Mouse (Mus musculus) liver, embryonic 14.5 days (tissue): ENCODE data around the gene Tns1. TPM values are rescaled to one million over a fixed set of nuclear protein-coding genes. Genes with fewer than 3 reads are reported as not detected.

Experiments used
- ATAC-seq: fragments of 200-750 bp; cut with Nextera tagmentation; 2 replicates; pipeline ENCODE4 v1.8.0; 2017; ENCODE audit warnings: moderate number of reproducible peaks, mild to moderate bottlenecking, moderate library complexity; ENCODE audit not compliant: insufficient read depth
- DNase-seq, 3 experiments: peaks; one replicate each; pipeline ENCODE4 v3.0.0-alpha.2; 2012 to 2013; ENCODE audit warnings: low read depth in 3 of 3, low spot score in 3 of 3
- H3K27ac ChIP-seq: fragments of 300-500 bp; sonication (generic); 2 replicates; pipeline ENCODE4 v1.5.1; 2014; ENCODE audit warnings: moderate library complexity, mild to moderate bottlenecking, control low read depth, inconsistent platforms
- H3K27me3 ChIP-seq: fragments of 300-500 bp; sonication (generic); 2 replicates; pipeline ENCODE4 v1.6.1; 2014; ENCODE audit warnings: mild to moderate bottlenecking, low read length, moderate library complexity; ENCODE audit not compliant: control insufficient read depth, insufficient read depth
- H3K36me3 ChIP-seq: fragments of 300-500 bp; sonication (generic); replicated peaks from 2 replicates; pipeline ENCODE4 v1.6.1; 2014; ENCODE audit warnings: low read depth; ENCODE audit not compliant: control insufficient read depth, insufficient read depth
- H3K4me1 ChIP-seq, 2 experiments: fragments of 200-500 bp in 1 of 2; fragments of 300-500 bp in 1 of 2; sonication (generic) in 1 of 2; replicated peaks; 2 replicates each; pipeline ENCODE4 v1.6.1; 2012 to 2014; ENCODE audit warnings: antibody characterized with exemption in 1 of 2, inconsistent platforms in 1 of 2, low read length in 1 of 2; ENCODE audit not compliant: control insufficient read depth in 2 of 2, insufficient read depth in 2 of 2
- H3K4me2 ChIP-seq: fragments of 300-500 bp; sonication (generic); 2 replicates; pipeline ENCODE4 v1.6.1; 2014; ENCODE audit warnings: low read depth, mild to moderate bottlenecking, control low read depth, moderate library complexity
- H3K4me3 ChIP-seq, 2 experiments: fragments of 200-500 bp in 1 of 2; fragments of 300-500 bp in 1 of 2; sonication (generic) in 1 of 2; 2 replicates each; pipeline ENCODE4 v1.5.1; 2012 to 2014; ENCODE audit warnings: low read depth in 2 of 2, low read length in 2 of 2, mild to moderate bottlenecking in 2 of 2, control low read depth in 1 of 2, inconsistent platforms in 1 of 2, moderate library complexity in 1 of 2; ENCODE audit not compliant: insufficient read depth in 1 of 2
- H3K9ac ChIP-seq: fragments of 300-500 bp; sonication (generic); replicated peaks from 2 replicates; pipeline ENCODE4 v1.6.1; 2014; ENCODE audit warnings: mild to moderate bottlenecking, control low read depth, moderate library complexity
- H3K9me3 ChIP-seq: fragments of 300-500 bp; sonication (generic); 2 replicates; pipeline ENCODE4 v1.6.1; 2016; ENCODE audit warnings: low read length, mixed read lengths; ENCODE audit not compliant: control insufficient read depth
- CTCF ChIP-seq: IDR thresholded peaks from 2 replicates; pipeline ENCODE4 v1.5.1; 2016; ENCODE audit warnings: antibody characterized with exemption, low read depth, control low read depth
- EP300 ChIP-seq: IDR thresholded peaks from 2 replicates; pipeline ENCODE4 v1.6.1; 2016; ENCODE audit warnings: antibody characterized with exemption, low read depth
- WGBS: fragments of 180-500 bp; shearing (Covaris S2); extraction: QIAGEN DNeasy Blood & Tissue Kit; methylation state at CpG from one replicate; pipeline ENCODE4 v1.1.7; 2014; ENCODE audit not compliant: insufficient replicate concordance; 5-methylcytosine and 5-hydroxymethylcytosine counted together
- polyA plus RNA-seq, 2 experiments: library from polyadenylated mRNA; depleted of rRNA in 1 of 2; stranded (reverse) in 1 of 2; unstranded in 1 of 2; fragments of >200 nt; fragmentation: Nextera tagmentation in 1 of 2; extraction: Ambion mirVana in 1 of 2; gene quantifications; 2 replicates each; pipeline versions ENCODE4 v1.2.1 to v1.2.3; 2012 to 2014

Tns1 gene
- polyA plus RNA-seq, 2 experiments = 7.2 to 15.7 TPM

GRCm38 (mm10) chr1:74156381-74156910, 32.2 kb upstream of the Tns1 start:
- Histone ChIP-seq H3K4me2 (no peak overlapping the region), H3K4me3 (no peak overlapping the region), H3K9ac (no peak overlapping the region), H3K27me3 (no peaks in the 10 kb centered on the region), H3K4me1 (peaks cover 0 to 7% of the 10 kb centered on the region in 2 experiments; a peak in 2 of 4 replicates), H3K36me3 (no peaks in the 10 kb centered on the region), H3K27ac (no peak overlapping the region), H3K9me3 (no peaks in the 10 kb centered on the region)
- 16% methylated on average over 14 of the region's 14 CpGs for WGBS
- no peak for ATAC-seq
- TF ChIP-seq EP300 (no peak), CTCF (no peak)
- no peak for DNase-seq

- DNase-seq = no peak
- H3K4me3 ChIP-seq = no peak overlapping the region
- no peak overlapping the region for H3K27ac ChIP-seq
Observed at GRCm38 (mm10) chr1:74155435-74156012, 31.3 kb upstream of the Tns1 start.

GRCm38 (mm10) chr1:74153461-74154184, 29.4 kb upstream of the Tns1 start, which contains the start of gene Cxcr2:
TSS of gene Cxcr2 (plus strand) at chr1:74153989.
- Histone ChIP-seq H3K9ac (no peak within 1 kb of the TSS), H3K4me3 (no peak within 1 kb of the TSS), H3K36me3 (no peaks in the 10 kb centered on the region), H3K4me2 (no peak within 1 kb of the TSS), H3K27me3 (no peaks in the 10 kb centered on the region), H3K9me3 (no peaks in the 10 kb centered on the region), H3K27ac (no peak within 1 kb of the TSS), H3K4me1 (peaks cover 0 to 23% of the 10 kb centered on the region in 2 experiments; a peak in 2 of 4 replicates)
- ATAC-seq = no peak
- TF ChIP-seq CTCF = no peak
- TF ChIP-seq EP300 = no peak
- DNase-seq = no peak
- 26% methylated on average over 8 of the region's 8 CpGs for WGBS

More at GRCm38 (mm10) chr1:74155435-74156012, 31.3 kb upstream of the Tns1 start:
- H3K9ac ChIP-seq = no peak overlapping the region
- ATAC-seq = no peak
- H3K27me3 ChIP-seq = no peaks in the 10 kb centered on the region
- TF ChIP-seq CTCF (no peak), EP300 (no peak)
- 46% methylated on average over 6 of the region's 6 CpGs for WGBS
- H3K9me3 ChIP-seq = no peaks in the 10 kb centered on the region
- no peak overlapping the region for H3K4me2 ChIP-seq
- peaks cover 0 to 14% of the 10 kb centered on the region in 2 experiments; a peak in 2 of 4 replicates for H3K4me1 ChIP-seq
- no peaks in the 10 kb centered on the region for H3K36me3 ChIP-seq

- DNase-seq = no peak
- Histone ChIP-seq H3K4me1 (peaks cover 0 to 34% of the 10 kb centered on the region in 2 experiments; a peak in 2 of 4 replicates), H3K36me3 (no peaks in the 10 kb centered on the region), H3K4me3 (no peak overlapping the region), H3K4me2 (no peak overlapping the region), H3K9ac (no peak overlapping the region), H3K27ac (no peak overlapping the region), H3K27me3 (no peaks in the 10 kb centered on the region), H3K9me3 (no peaks in the 10 kb centered on the region)
- ATAC-seq = no peak
- TF ChIP-seq EP300 (no peak), CTCF (no peak)
- 8% methylated on average over 3 of the region's 3 CpGs for WGBS
Observed at GRCm38 (mm10) chr1:74151091-74151490, 26.8 kb upstream of the Tns1 start.

- 45% methylated on average over 3 of the region's 3 CpGs for WGBS
- no peak overlapping the region for H3K9ac ChIP-seq
- H3K4me2 ChIP-seq = no peak overlapping the region
- no peaks in the 10 kb centered on the region for H3K27me3 ChIP-seq
- H3K4me1 ChIP-seq = peaks cover 0 to 33% of the 10 kb centered on the region in 2 experiments; a peak in 2 of 4 replicates
- H3K27ac ChIP-seq = no peak overlapping the region
- no peak for ATAC-seq
- no peak for DNase-seq
- TF ChIP-seq CTCF = no peak
- no peak for TF ChIP-seq EP300
- no peaks in the 10 kb centered on the region for H3K9me3 ChIP-seq
- no peak overlapping the region for H3K4me3 ChIP-seq
- no peaks in the 10 kb centered on the region for H3K36me3 ChIP-seq
Observed at GRCm38 (mm10) chr1:74150101-74150500, 25.9 kb upstream of the Tns1 start.
